Mouse (Mus musculus): ENCODE measurements around the gene Zfp866.

- TF ChIP-seq CTCF (IDR thresholded peaks at IDR 0.05; ENCODE audit: borderline replicate concordance, control insufficient read depth, extremely low read depth, insufficient read depth, low read length, poor library complexity): no peak
- TF ChIP-seq POLR2A (IDR thresholded peaks at IDR 0.05; ENCODE audit: control insufficient read depth, extremely low read depth, insufficient read depth, low read length, poor library complexity): no peak
Measured at GRCm38 (mm10) chr8:69799261-69799660, 8.3 kb upstream of the Zfp866 start.

Data from thymus, adult 2 months (tissue).